Comparison of ENCODE assay signal across 12 mouse cellular contexts in genomic region chr3:28531294-28531956, GRCm38 (mm10).
DNase-seq lines count a peak whose midpoint lies in the region; ATAC-seq and TF ChIP-seq lines count a peak whose summit lies in the region.
"Had no signal": no experiment of that assay in that cellular context is flagged by ENCODE, and none has a peak within 500 bp of the region (broad histone marks: within the 10 kb centered on the region; RNA-seq: fewer than 3 reads in every experiment).

No protein-coding gene starts in this region.

- ATAC-seq in neural tube, embryonic 14.5 days (ENCODE audit: low read depth): peak; percentile 58
- peak; percentile 73 for ATAC-seq in forebrain, postnatal 0 days
- ATAC-seq in inflammation-experienced regulatory T-cells, adult 6 months: no peak

- no peaks in the 10 kb centered on the region for H3K36me3 ChIP-seq in neural tube, embryonic 14.5 days (ENCODE audit: control insufficient read depth, insufficient read depth, low read length)
- H3K36me3 ChIP-seq in forebrain, postnatal 0 days (ENCODE audit: insufficient read depth): no peaks in the 10 kb centered on the region; the same call in 1 of the 2 replicates
- H3K36me3 ChIP-seq: liver, embryonic 13.5 days; neural tube, embryonic 13.5 days had no signal

- H3K27me3 ChIP-seq in neural tube, embryonic 14.5 days (ENCODE audit: control insufficient read depth, insufficient read depth, low read length): no peaks in the 10 kb centered on the region
- H3K27me3 ChIP-seq in forebrain, postnatal 0 days (ENCODE audit: insufficient read depth, low read length): no peaks in the 10 kb centered on the region
- H3K27me3 ChIP-seq: liver, embryonic 13.5 days; neural tube, embryonic 13.5 days had no signal

- H3K4me2 ChIP-seq in neural tube, embryonic 14.5 days (ENCODE audit: low read depth, low read length): no peak overlapping the region
- H3K4me2 ChIP-seq in forebrain, postnatal 0 days (ENCODE audit: low read depth): peak overlapping the region; percentile 0; the same call in 1 of the 2 replicates
- H3K4me2 ChIP-seq: liver, embryonic 13.5 days; neural tube, embryonic 13.5 days had no signal

- WGBS in neural tube, embryonic 14.5 days: 73% methylated on average over 15 of the region's 15 CpGs
- 68% methylated on average over 15 of the region's 15 CpGs for WGBS in forebrain, postnatal 0 days

- no peak overlapping the region for H3K4me3 ChIP-seq in neural tube, embryonic 14.5 days (ENCODE audit: low read depth, low read length)
- H3K4me3 ChIP-seq in forebrain, postnatal 0 days (ENCODE audit: low read depth, low read length): no peak overlapping the region
- H3K4me3 ChIP-seq: liver, embryonic 13.5 days; neural tube, embryonic 13.5 days had no signal

- H3K9ac ChIP-seq in neural tube, embryonic 14.5 days (replicated peaks; ENCODE audit: low read depth, low read length): no peak overlapping the region
- H3K9ac ChIP-seq in forebrain, postnatal 0 days: no peak overlapping the region
- H3K9ac ChIP-seq: liver, embryonic 13.5 days; neural tube, embryonic 13.5 days had no signal

- no peak for TF ChIP-seq CTCF in forebrain, postnatal 0 days (IDR thresholded peaks at IDR 0.05; ENCODE audit: low read depth)

- no peak overlapping the region for H3K27ac ChIP-seq in neural tube, embryonic 14.5 days (ENCODE audit: low read depth, low read length)
- peak overlapping the region; percentile 31; the same call in 1 of the 2 replicates for H3K27ac ChIP-seq in forebrain, postnatal 0 days (ENCODE audit: low read depth, low read length)
- H3K27ac ChIP-seq: liver, embryonic 13.5 days; neural tube, embryonic 13.5 days had no signal

- H3K9me3 ChIP-seq in neural tube, embryonic 14.5 days (ENCODE audit: control insufficient read depth, low read length): no peaks in the 10 kb centered on the region
- H3K9me3 ChIP-seq in forebrain, postnatal 0 days (ENCODE audit: low read length): no peaks in the 10 kb centered on the region
- H3K9me3 ChIP-seq: liver, embryonic 13.5 days; neural tube, embryonic 13.5 days had no signal

- H3K4me1 ChIP-seq in neural tube, embryonic 14.5 days (ENCODE audit: control insufficient read depth, insufficient read depth, low read length): no peaks in the 10 kb centered on the region
- 0 out of 2 replicates have a peak, but pooled peaks cover 6% of the 10 kb centered on the region for H3K4me1 ChIP-seq in forebrain, postnatal 0 days (ENCODE audit: insufficient read depth)
- H3K4me1 ChIP-seq: liver, embryonic 13.5 days had no signal

- DNase-seq in frontal cortex, adult 2 months (ENCODE audit: extremely low spot score in 1 of 2, low spot score in 1 of 2): peak; percentile 58 to 70
- DNase-seq in frontal cortex, postnatal 25 days (ENCODE audit: low spot score in 2 of 2): no peak
- DNase-seq in neural tube, embryonic 10.5 days (ENCODE audit: extremely low spot score, low spot score): no peak
- DNase-seq in forebrain, postnatal 0 days: no peak
- peak; percentile 5 for DNase-seq in testis, postnatal 14 days (ENCODE audit: low spot score)
- DNase-seq in heart, postnatal 4 days: no peak
- DNase-seq: heart, postnatal 14 days; kidney, postnatal 36 days; liver, embryonic 13.5 days had no signal

Comparison
In these comparisons a context has a peak if more than half of its experiments do, and no peak if none do; other contexts are left out.
1. DNase-seq: peak in frontal cortex, adult 2 months (2 of 2) and testis, postnatal 14 days (single experiment); none in frontal cortex, postnatal 25 days (0 of 2), neural tube, embryonic 10.5 days (single experiment), forebrain, postnatal 0 days (single experiment) and heart, postnatal 4 days (single experiment).